Comparison of ENCODE assay signal across 11 mouse cellular contexts in genomic region chr9:119823722-119824121, GRCm38 (mm10). TPM values are rescaled to one million over a fixed set of nuclear protein-coding genes. Genes with fewer than 3 reads are reported as not detected.
DNase-seq lines count a peak whose midpoint lies in the region; ATAC-seq and TF ChIP-seq lines count a peak whose summit lies in the region.
"Had no signal": no experiment of that assay in that cellular context is flagged by ENCODE, and none has a peak within 500 bp of the region (broad histone marks: within the 10 kb centered on the region; RNA-seq: fewer than 3 reads in every experiment).

No protein-coding gene starts in this region.

- intact Hi-C loops in gastrocnemius, adult 2 months (cut with DNase I), result no loop called here

- H3K36me3 ChIP-seq in lung, postnatal 0 days (ENCODE audit: insufficient read depth, low read length), result no peaks in the 10 kb centered on the region
- no peaks in the 10 kb centered on the region for H3K36me3 ChIP-seq in stomach, postnatal 0 days (ENCODE audit: control insufficient read depth, insufficient read depth, low read length)

- peak overlapping the region; percentile 27 for H3K4me2 ChIP-seq in lung, postnatal 0 days (replicated peaks; ENCODE audit: low read depth, low read length)
- H3K4me2 ChIP-seq in stomach, postnatal 0 days (replicated peaks; ENCODE audit: low read depth), result no peak overlapping the region

- H3K4me3 ChIP-seq in gastrocnemius, adult 2 months, result peak overlapping the region; percentile 45
- H3K4me3 ChIP-seq in lung, postnatal 0 days (ENCODE audit: low read depth, low read length), result no peak overlapping the region
- H3K4me3 ChIP-seq in stomach, postnatal 0 days (ENCODE audit: low read depth, low read length), result no peak overlapping the region

- no peak overlapping the region for H3K27ac ChIP-seq in gastrocnemius, adult 2 months
- no peak overlapping the region for H3K27ac ChIP-seq in lung, postnatal 0 days (ENCODE audit: low read length)
- no peak overlapping the region for H3K27ac ChIP-seq in stomach, postnatal 0 days (replicated peaks)

- no peak for TF ChIP-seq CTCF in gastrocnemius, adult 2 months (IDR thresholded peaks at IDR 0.05)
- TF ChIP-seq CTCF in lung, postnatal 0 days (IDR thresholded peaks at IDR 0.05), result no peak
- no peak for TF ChIP-seq CTCF in stomach, postnatal 0 days (IDR thresholded peaks at IDR 0.05; ENCODE audit: low read depth)

- H3K27me3 ChIP-seq in lung, postnatal 0 days (replicated peaks; ENCODE audit: insufficient read depth, low read length), result no peaks in the 10 kb centered on the region
- no peaks in the 10 kb centered on the region for H3K27me3 ChIP-seq in stomach, postnatal 0 days (ENCODE audit: control insufficient read depth, insufficient read depth, low read length)

- TF ChIP-seq EP300 in lung, postnatal 0 days (IDR thresholded peaks at IDR 0.05), result peak; percentile 50
- no peak for TF ChIP-seq EP300 in stomach, postnatal 0 days (optimal IDR thresholded peaks at IDR 0.05)

- H3K4me1 ChIP-seq in lung, postnatal 0 days (ENCODE audit: insufficient read depth, low read depth, low read length), result peaks cover 4% of the 10 kb centered on the region; the same call in 1 of the 2 replicates
- no peaks in the 10 kb centered on the region for H3K4me1 ChIP-seq in stomach, postnatal 0 days (replicated peaks; ENCODE audit: control insufficient read depth, insufficient read depth)

- WGBS in lung, postnatal 0 days, result 36% methylated on average over 9 of the region's 9 CpGs
- WGBS in stomach, postnatal 0 days, result 69% methylated on average over 9 of the region's 9 CpGs

- H3K9ac ChIP-seq in lung, postnatal 0 days (replicated peaks; ENCODE audit: low read depth), result no peak overlapping the region
- no peak overlapping the region for H3K9ac ChIP-seq in stomach, postnatal 0 days (ENCODE audit: low read length)

- no peaks in the 10 kb centered on the region for H3K9me3 ChIP-seq in lung, postnatal 0 days (ENCODE audit: low read length)
- no peaks in the 10 kb centered on the region for H3K9me3 ChIP-seq in stomach, postnatal 0 days (ENCODE audit: control insufficient read depth, low read length)

- ATAC-seq in lung, postnatal 0 days, result peak; percentile 25; the same call in 1 of the 2 replicates
- ATAC-seq in stomach, postnatal 0 days (ENCODE audit: low FRiP score, low TSS enrichment), result no peak
- ATAC-seq in frontal cortex, adult (ENCODE audit: low TSS enrichment), result no peak
- ATAC-seq: intestine, postnatal 0 days had no signal

- DNase-seq in gastrocnemius, adult 2 months, result no peak
- DNase-seq in gastrocnemius, postnatal 10 days, result no peak
- peak; percentile 33 for DNase-seq in thymus, postnatal 0 days (ENCODE audit: low spot score)
- no peak for DNase-seq in thymus, postnatal 14 days
- DNase-seq in lung, postnatal 0 days (ENCODE audit: low spot score), result peak; percentile 10
- DNase-seq in spleen, postnatal 36 days (ENCODE audit: low spot score in 2 of 2), result no peak
- DNase-seq in stomach, postnatal 0 days (ENCODE audit: low spot score), result no peak
- DNase-seq: heart, postnatal 4 days had no signal

RNA-seq across cellular contexts. Expression of gene Scn11a, which starts 1.5 kb away (rescaled TPM):
- not detected for total RNA-seq in gastrocnemius, adult 2 months (2021)
- total RNA-seq in gastrocnemius, postnatal 10 days (2021), result under 1 TPM in 1 of 2 experiments, not detected in 1; 0.05 TPM
- 0.12 and 0.13 TPM in 2 replicates for polyA plus RNA-seq in thymus, postnatal 0 days (2015; fragmentation: Nextera tagmentation; extraction: Ambion mirVana)
- polyA plus RNA-seq in lung, postnatal 0 days (2015; fragmentation: Nextera tagmentation; extraction: Ambion mirVana), result not detected in 2 replicates
- polyA plus RNA-seq in stomach, postnatal 0 days (2015; fragmentation: Nextera tagmentation; extraction: Ambion mirVana), result 0.01 and 0.04 TPM in 2 replicates
- total RNA-seq: liver, adult 2 months had no signal
- polyA plus RNA-seq: liver, adult 2 months had no signal

Comparison
In these comparisons a context has a peak if more than half of its experiments do, and no peak if none do; other contexts are left out.
1. DNase-seq: peak in thymus, postnatal 0 days (single experiment) and lung, postnatal 0 days (single experiment); none in gastrocnemius, adult 2 months (single experiment), gastrocnemius, postnatal 10 days (single experiment), thymus, postnatal 14 days (single experiment), spleen, postnatal 36 days (0 of 2) and stomach, postnatal 0 days (single experiment).